Mouse (Mus musculus) neural tube, embryonic 10.5 days (tissue): ENCODE results near the gene Msmo1.

ENCODE experiments used
- DNase-seq: peaks from one replicate; pipeline ENCODE4 v3.0.0-alpha.2; 2017; ENCODE audit warnings: low spot score; ENCODE audit errors: extremely low spot score

Gene Msmo1

DNA sequence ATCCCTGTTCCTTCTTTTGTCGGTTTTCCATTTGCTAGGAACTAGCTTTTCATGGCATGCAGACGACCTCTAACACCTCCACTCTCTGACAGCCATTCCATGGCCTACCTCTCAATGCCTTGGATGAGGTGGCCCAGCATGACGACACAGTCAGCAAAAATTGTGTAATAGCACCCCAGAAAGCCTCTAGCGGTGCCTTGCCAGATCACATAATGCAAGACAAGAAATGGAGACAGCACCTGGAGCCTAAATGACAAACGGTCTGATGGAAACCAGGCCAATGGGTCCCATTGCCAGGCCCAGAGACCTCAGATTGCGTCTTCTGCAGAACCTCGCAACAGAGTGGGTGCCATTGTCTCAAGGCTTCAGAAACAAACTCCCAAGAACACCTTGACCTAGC lies 21.1 kb downstream of the Msmo1 start:
- DNase-seq: no peak

DNA sequence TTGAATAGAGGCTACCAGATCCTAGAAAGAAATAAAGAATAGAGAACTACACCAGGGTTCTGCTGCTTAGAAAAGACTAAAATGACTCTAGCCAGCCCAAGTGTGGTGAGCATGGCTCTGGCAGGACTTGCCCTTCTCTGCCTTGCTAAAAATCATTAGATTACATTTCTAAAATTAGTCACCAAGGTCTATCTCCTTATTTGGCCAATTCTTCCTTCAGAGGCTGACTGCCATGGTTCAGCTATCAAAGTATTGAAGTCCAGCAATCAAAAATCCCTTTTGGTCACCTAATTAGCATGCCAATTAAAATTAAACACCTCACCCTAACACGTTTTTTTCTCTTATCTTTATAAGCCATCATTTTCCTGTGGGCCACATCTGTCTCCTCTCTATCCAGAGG lies 22.0 kb downstream of the Msmo1 start:
- DNase-seq: no peak

DNA sequence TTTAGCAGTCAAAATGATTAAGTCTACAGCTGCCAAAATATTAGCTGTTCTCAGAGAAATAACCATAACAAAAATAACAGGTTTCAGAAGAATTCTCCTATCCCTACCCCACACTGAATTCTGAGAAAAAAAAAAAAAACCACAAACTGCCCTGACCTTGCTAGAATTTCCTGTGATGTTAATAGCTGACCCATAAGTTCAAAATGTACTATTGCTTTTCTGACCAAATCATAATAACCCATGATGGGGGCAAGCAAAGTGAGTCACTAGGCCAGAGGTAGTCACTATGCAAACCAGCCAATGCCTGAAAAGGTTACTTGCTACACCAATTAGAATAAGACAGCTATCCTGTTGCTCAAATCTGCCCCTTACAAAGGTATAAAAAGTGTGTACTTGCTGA lies 26.1 kb downstream of the Msmo1 start:
- no peak for DNase-seq

DNA sequence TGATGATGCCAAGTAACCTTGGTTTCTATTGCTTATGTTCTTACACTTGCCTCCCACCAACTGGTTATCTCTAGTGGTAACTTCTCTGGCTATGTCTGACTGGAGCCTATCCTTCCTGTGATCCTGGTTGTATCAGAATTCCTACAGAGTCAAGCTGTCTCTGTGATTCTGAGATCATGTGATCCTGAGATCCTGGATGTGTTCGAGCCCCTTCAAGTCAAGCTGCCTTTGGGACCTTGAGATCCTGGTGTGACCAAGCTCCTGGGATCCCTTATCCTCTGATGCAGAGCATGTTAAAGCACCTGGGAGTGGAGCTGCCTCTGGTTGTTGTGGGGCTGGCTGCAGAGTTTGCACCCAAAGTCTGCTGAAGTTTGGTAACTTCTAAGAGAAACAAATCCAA lies 30.4 kb downstream of the Msmo1 start:
- no peak for DNase-seq

DNA sequence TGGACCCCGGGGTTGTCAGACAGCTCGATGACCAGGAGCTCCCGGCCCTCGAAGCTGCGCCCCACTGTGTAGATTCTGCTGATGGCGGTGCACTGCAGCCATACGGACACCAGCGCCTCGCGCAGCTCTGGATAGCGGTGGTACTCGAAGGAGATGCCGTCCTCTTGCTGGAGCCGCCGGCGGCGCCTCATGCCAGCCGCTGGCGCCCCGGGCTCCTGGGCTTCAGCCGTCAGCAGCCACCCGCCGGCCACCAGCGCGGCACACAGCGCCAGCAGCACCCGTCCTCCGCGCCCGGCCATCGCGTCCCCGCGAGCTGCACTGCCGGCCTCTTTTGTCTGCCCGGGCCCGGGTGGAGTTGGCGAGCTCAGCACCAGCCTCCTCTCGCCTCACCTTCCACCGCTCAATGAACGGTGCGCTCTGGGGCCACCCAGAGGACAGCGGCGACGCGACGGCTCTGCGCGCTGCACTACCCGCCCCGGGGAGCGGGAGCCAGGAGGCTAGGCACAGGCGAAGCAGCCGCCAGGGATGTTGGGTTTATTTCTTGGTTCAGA lies 40.9 kb downstream of the Msmo1 start, which contains the start of gene Cpe:
Cpe (minus strand) TSS at position 404 of the 551 bp plus-strand sequence.
- DNase-seq: peak; percentile 88

DNA sequence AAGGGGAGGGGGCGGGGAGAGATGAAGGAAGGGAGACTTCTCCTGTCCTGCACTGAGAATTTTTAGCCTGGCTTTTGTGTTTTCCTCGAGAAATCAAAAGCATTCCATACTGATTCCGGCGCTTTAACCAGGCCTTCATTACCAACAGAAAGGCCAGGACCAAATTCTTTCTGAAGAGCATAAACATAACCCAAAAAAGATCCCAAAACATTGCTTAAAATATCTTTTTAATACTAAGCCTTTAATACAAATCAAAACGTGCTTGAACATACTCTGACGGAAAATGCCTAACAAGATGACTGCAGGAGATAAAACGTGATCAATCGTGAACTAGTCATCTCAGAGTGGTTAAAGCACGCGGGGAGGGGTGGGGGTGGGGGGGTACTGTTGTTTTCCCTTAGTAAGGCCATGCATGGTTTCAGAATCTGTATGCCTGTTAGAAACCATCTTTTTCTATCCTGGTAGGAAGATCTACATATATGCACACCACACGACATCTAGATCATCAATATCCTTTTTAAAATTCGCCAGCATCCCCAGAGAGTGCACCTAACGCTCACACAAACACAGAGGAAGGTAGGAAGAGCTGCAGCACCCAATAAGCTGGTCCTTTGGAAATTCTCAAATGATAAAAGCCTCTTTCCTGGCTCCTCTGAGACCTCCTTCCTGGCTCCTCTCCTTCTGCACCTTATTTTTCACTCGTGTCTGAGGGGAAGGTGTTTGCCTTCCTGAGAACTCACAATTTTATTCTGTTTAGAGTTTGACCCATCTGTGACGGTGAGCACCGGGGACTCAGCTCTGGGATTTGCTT lies 41.8 kb downstream of the Msmo1 start:
- peak; percentile 41 for DNase-seq

DNA sequence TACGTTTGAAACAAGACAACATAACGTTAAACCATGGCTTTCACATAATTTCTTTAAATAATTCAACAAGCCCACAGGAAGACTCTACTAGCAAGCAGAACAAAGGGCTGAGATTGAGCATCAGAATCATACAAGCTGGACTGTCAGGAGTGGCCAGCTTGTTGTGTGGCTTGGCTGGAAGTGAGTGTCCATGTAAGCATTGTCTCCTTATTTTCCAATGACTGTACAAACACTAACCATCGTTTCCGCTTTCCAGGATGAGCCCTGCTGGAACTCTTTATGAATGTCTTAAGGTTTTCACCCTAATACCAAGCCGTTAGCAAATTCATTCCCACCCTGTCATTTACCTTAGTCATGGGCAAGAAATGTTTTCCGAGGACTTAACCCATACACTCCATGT lies 42.7 kb downstream of the Msmo1 start:
- DNase-seq: no peak

DNA sequence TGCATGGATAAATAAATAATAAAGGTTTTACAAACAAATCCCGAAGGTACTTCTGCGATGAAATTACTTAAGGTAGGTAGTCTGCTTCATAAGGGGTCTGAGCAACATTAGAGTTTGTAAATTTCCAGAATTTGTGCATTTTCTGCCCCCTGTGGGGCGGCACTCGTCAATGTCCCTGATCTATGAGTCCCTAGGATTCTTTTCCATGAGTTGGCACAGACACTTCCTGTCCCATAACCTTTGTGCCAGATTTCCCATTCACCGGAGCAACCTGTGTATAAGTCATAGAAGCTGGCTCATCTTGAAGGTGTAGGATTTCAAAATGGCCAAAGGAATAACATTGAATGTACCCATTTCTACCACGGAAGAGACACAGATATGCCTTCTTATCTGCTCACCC lies 43.3 kb downstream of the Msmo1 start:
- DNase-seq: no peak

DNA sequence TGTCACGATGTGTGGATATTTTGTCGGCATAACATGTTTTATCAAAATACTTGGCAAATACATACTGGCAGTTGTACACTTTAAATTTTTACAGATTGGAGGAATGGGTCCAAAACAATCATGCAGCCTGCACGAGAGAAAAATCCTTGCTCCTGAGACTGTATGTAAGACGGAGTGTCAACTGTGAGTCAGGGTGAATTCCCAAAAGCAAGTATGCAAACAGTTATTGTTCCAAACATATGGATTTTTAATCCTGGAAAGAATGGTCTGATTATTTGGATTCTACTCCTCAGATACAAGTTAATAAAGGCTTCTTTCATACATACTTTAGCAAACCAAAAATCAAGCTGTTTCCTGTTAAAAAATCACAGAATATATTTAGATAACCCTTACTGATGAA lies 44.9 kb downstream of the Msmo1 start:
- no peak for DNase-seq

DNA sequence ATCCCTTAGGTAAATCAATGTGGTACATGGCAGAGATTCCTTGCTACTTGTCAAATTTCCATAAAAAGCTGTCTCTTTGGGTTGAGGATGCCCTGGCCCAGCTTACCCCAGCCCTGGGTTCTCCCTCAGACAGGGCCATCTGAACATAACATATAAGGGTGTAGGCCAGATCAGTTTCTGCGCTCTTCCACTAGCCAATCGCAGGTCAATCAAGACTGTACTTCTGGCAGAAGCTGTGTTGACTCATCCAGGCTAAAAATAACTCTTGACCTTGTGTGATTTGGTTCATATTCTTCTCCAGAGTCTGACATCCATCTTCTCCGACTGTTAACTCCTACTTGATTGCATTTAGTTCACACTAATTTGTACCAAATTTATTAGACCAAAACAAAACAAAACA lies 45.4 kb downstream of the Msmo1 start:
- no peak for DNase-seq

DNA sequence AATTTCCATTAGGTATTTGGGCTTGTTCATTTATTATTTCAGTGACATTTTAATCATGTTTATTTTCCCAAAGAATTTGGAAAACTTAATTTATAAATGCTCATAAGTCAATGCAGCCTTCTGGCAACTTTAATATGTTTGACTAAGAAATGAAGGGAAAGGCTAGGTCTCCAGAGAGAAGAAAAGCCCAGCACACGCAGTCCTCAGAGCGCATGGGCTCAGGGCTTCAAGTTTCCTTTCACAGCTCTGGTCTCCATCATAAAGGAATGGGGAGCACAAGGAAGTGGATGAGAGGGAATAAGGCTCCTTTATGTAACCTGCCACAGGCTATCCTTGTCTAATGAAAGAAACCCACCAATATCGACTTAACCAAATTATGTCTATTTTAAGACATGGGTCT lies 51.1 kb downstream of the Msmo1 start:
- DNase-seq: no peak

DNA sequence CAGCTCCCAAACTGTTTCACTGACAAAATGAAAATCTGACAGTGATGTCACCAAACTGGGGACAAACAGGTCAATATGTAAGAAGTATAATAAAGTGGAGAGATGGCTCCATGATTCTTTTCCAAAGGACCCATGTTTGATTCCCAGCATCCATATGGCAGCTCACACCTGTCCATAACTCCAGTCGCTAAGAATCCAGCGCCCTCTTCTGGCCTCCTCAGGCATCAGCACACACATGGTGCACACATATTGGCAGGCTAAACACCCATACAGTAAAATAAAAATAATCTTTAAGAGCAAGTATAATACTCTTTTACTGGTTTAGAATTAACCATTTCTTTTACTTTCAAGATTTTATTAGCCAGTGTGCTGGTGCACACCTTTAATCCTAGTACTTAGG lies 57.2 kb downstream of the Msmo1 start:
- DNase-seq: no peak

DNA sequence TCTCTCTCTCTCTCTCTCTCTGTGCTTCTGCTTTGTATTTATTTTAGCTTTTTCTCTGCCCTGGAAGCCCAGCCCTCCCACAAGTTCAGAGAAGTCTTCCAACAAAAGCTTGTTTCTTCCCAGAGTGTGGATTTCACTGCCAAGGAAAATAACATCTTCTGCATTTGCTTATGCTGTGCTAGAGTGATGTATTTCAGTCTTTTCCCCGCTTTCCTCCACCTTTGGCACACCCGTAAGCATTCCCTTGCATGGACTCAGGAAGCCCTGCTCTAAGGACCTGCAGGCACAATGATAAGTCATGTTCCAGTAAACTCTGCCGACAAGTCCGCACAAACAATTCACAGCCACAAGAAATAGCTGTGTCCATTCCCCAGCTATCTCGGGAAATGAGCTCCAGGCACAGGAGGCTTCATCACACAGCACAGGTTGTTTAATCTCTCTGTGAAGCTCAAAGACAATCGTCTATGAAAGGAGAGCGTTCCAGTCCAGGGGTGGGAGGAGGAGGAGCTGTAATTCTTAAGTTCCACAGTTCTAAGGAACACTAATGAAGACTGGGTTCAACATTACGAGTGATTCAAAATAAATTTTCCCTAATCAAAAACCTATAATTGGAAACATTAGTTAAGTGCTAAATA lies 58.5 kb downstream of the Msmo1 start:
- DNase-seq: no peak

DNA sequence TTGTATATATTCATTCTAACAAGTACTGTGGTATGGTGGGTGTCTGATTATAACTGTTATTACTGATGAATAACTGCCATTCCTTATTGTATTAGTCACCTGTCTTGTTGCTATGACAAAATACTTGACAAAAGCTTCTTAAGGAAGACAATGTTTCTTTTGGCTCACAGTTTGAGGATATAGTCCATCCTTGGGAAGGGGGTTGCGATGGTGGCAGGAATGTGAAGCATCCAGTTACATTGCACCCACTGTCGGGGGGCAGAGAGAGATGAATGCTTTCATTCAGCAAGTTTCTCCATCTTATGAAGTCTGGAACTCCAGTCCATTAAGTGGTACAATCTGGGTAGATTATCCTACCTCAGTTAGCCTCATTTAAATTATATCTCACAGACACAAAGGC lies 60.7 kb downstream of the Msmo1 start:
- DNase-seq: no peak

DNA sequence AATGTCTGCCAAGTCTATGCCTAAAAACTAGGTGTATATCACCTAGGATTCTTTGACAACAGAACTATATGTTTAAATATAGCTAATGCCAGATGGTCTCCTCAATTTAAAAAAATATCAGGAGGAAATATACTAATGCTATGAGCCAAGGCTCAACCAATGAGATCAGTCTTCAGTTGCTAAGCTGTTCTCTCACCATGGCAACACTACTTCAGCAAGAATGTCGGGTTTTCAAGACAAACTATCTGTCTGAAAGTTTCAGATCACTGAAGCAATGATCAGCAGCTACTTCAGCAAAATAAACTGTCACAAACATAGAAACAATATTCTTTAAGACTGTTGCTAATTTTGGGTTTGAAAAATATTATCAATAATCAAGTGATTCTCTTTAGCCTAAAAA lies 61.7 kb downstream of the Msmo1 start:
- DNase-seq: no peak
